26 mouse cellular contexts compared by ENCODE assay signal in the genomic region with DNA sequence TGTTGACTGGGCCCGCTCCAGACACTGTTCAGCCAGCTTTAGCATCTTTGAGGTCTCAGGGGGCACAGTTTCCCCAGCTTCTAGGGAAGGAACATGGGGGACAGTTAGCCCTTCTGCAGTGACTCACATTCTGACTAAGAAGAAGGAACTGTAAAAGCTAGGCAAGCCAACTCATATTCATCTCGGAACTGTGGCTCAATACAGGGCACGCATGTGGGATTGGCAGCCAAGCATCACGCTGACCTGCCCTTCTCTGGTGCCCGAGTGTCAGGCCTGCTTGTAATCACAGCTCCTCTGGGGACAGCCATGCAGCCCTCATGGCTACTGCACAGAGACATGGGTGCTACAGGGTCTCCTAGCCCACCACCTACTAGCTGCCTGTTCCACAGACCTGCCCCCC. TPM values are rescaled to one million over a fixed set of nuclear protein-coding genes. Genes with fewer than 3 reads are reported as not detected.
DNase-seq lines count a peak whose midpoint lies in the region; ATAC-seq and TF ChIP-seq lines count a peak whose summit lies in the region.
"Had no signal": no experiment of that assay in that cellular context is flagged by ENCODE, and none has a peak within 500 bp of the region (broad histone marks: within the 10 kb centered on the region; RNA-seq: fewer than 3 reads in every experiment).

No protein-coding gene starts in this region.

- intact Hi-C loops in left cerebral cortex, postnatal 4 days (cut with DNase I): no loop called here

- peaks cover 43% of the 10 kb centered on the region for H3K36me3 ChIP-seq in kidney, postnatal 0 days (ENCODE audit: insufficient read depth, low read length)
- H3K36me3 ChIP-seq in kidney, embryonic 14.5 days (ENCODE audit: control insufficient read depth, insufficient read depth, low read length): peaks cover 52% of the 10 kb centered on the region
- H3K36me3 ChIP-seq in megakaryocyte, embryonic 14.5 days (replicated peaks; ENCODE audit: low read length): peaks cover 68% of the 10 kb centered on the region
- peaks cover 33 to 58% of the 10 kb centered on the region in 2 experiments for H3K36me3 ChIP-seq in CH12.LX (replicated peaks in 1 of 2; ENCODE audit: control insufficient read depth in 1 of 2, insufficient read depth in 1 of 2, low read length in 1 of 2)
- H3K36me3 ChIP-seq in macrophage (ENCODE audit: inconsistent target): peaks cover 28% of the 10 kb centered on the region

- no peak overlapping the region for H3K4me3 ChIP-seq in kidney, postnatal 0 days (replicated peaks; ENCODE audit: low read depth, low read length)
- no peak overlapping the region for H3K4me3 ChIP-seq in kidney, embryonic 14.5 days (ENCODE audit: low read length)
- peak overlapping the region; percentile 46 for H3K4me3 ChIP-seq in megakaryocyte, embryonic 14.5 days (replicated peaks)
- H3K4me3 ChIP-seq in CH12.LX (replicated peaks in 1 of 3; ENCODE audit: low read depth in 2 of 3, low read length in 2 of 3, poor library complexity in 1 of 3) (no peak overlapping the region), macrophage (ENCODE audit: inconsistent target) (no peak overlapping the region)
- H3K4me3 ChIP-seq: embryonic facial prominence, embryonic 13.5 days; embryonic facial prominence, embryonic 15.5 days; erythroblast, embryonic 14.5 days; forebrain, embryonic 10.5 days; forebrain, embryonic 12.5 days had no signal

- H3K4me1 ChIP-seq in kidney, postnatal 0 days (replicated peaks; ENCODE audit: insufficient read depth, low read length): peaks cover 17% of the 10 kb centered on the region
- peaks cover 19% of the 10 kb centered on the region for H3K4me1 ChIP-seq in kidney, embryonic 14.5 days (ENCODE audit: control insufficient read depth, insufficient read depth, low read length)
- peaks cover 37% of the 10 kb centered on the region for H3K4me1 ChIP-seq in megakaryocyte, embryonic 14.5 days
- peaks cover 13 to 51% of the 10 kb centered on the region in 2 experiments for H3K4me1 ChIP-seq in CH12.LX (ENCODE audit: control insufficient read depth in 1 of 2, insufficient read depth in 2 of 2)

- no peak for TF ChIP-seq RAD21 in CH12.LX (IDR thresholded peaks at IDR 0.05; ENCODE audit: low read depth, low read length)

- 94% methylated on average over 5 of the region's 5 CpGs for WGBS in kidney, postnatal 0 days
- WGBS in kidney, embryonic 14.5 days: 95% methylated on average over 5 of the region's 5 CpGs
- 68% methylated on average over 5 of the region's 5 CpGs for WGBS in macrophage (ENCODE audit: missing documents)

- in situ Hi-C loops in CH12.LX (cut with MboI; ENCODE audit: low pct_ligation_motif_present, low pct_unique_long_range_greater_than_20kb, low sequenced_read_pairs): no loop called here

- no peak overlapping the region for H3K27ac ChIP-seq in kidney, postnatal 0 days
- no peak overlapping the region for H3K27ac ChIP-seq in kidney, embryonic 14.5 days (ENCODE audit: low read depth, low read length)
- H3K27ac ChIP-seq in CH12.LX (ENCODE audit: insufficient read depth, low read depth): peak overlapping the region; percentile 41; the same call in 1 of the 2 replicates
- H3K27ac ChIP-seq in macrophage: 0 out of 2 replicates have a peak overlapping the region, but pooled peaks have one; percentile 12
- H3K27ac ChIP-seq: embryonic facial prominence, embryonic 13.5 days; embryonic facial prominence, embryonic 15.5 days; forebrain, embryonic 10.5 days; forebrain, embryonic 12.5 days had no signal

- peak; percentile 72 for TF ChIP-seq EP300 in CH12.LX (IDR thresholded peaks at IDR 0.05; ENCODE audit: low read length)

- no peak for TF ChIP-seq CTCF in kidney, postnatal 0 days (IDR thresholded peaks at IDR 0.05; ENCODE audit: low read depth)
- no peak for TF ChIP-seq CTCF in CH12.LX (conservative IDR thresholded peaks at IDR 0.05 in 1 of 2, IDR thresholded peaks at IDR 0.05 in 1 of 2; ENCODE audit: low read depth in 2 of 2, low read length in 2 of 2)

- H3K9ac ChIP-seq in kidney, postnatal 0 days (ENCODE audit: low read depth, low read length): 0 out of 2 replicates have a peak overlapping the region, but pooled peaks have one; percentile 23
- H3K9ac ChIP-seq in kidney, embryonic 14.5 days (ENCODE audit: low read depth, low read length): no peak overlapping the region
- no peak overlapping the region for H3K9ac ChIP-seq in CH12.LX (ENCODE audit: insufficient read depth, low read depth)
- H3K9ac ChIP-seq: embryonic facial prominence, embryonic 13.5 days; embryonic facial prominence, embryonic 15.5 days; forebrain, embryonic 12.5 days had no signal

- no peaks in the 10 kb centered on the region for H3K79me2 ChIP-seq in CH12.LX (replicated peaks; ENCODE audit: control insufficient read depth, extremely low read depth, insufficient read depth, poor library complexity, severe bottlenecking)
- peaks cover 20% of the 10 kb centered on the region; the same call in 1 of the 2 replicates for H3K79me2 ChIP-seq in macrophage (ENCODE audit: inconsistent target)

- H3K9me3 ChIP-seq in kidney, postnatal 0 days (replicated peaks; ENCODE audit: low read length): no peaks in the 10 kb centered on the region
- no peaks in the 10 kb centered on the region for H3K9me3 ChIP-seq in kidney, embryonic 14.5 days (ENCODE audit: control insufficient read depth, low read length)
- no peaks in the 10 kb centered on the region for H3K9me3 ChIP-seq in megakaryocyte, embryonic 14.5 days
- H3K9me3 ChIP-seq in CH12.LX (replicated peaks; ENCODE audit: low read length): no peaks in the 10 kb centered on the region
- H3K9me3 ChIP-seq: embryonic facial prominence, embryonic 13.5 days; embryonic facial prominence, embryonic 15.5 days; forebrain, embryonic 10.5 days; forebrain, embryonic 12.5 days had no signal

- no peak for DNase-seq in kidney, postnatal 0 days (ENCODE audit: low spot score)
- DNase-seq in CH12.LX (ENCODE audit: extremely low read depth): peak; percentile 45
- no peak for DNase-seq in left cerebral cortex, postnatal 4 days
- DNase-seq: adrenal gland, adult 2 months; adrenal gland, postnatal 10 days; adrenal gland, postnatal 36 days; B cell, adult 2 months; cerebellum, adult 11 months; cerebellum, adult 18-20 months; cerebellum, adult 8-10 months; cerebellum, adult 9-11 months; cerebellum, postnatal 14 days; cerebellum, postnatal 36 days; embryo, embryonic 11 days had no signal

- no peak for ATAC-seq in kidney, postnatal 0 days (replicated peaks; ENCODE audit: low FRiP score, low read depth)
- ATAC-seq in kidney, embryonic 14.5 days (ENCODE audit: low FRiP score, low TSS enrichment): no peak
- ATAC-seq in megakaryocyte, adult 5-6 weeks (ENCODE audit: poor library complexity, severe bottlenecking): no peak
- ATAC-seq: CD4-positive, CD25-positive, alpha-beta regulatory T cell, adult 4 months; forebrain, embryonic 14.5 days; forebrain, embryonic 16.5 days had no signal

- TF ChIP-seq POLR2A in CH12.LX (IDR thresholded peaks at IDR 0.05; ENCODE audit: low read depth, low read length): no peak

- dilution Hi-C loops in CH12.LX (cut with MboI; ENCODE audit: extremely low pct_ligation_motif_present, extremely low pct_unique_long_range_greater_than_20kb, low sequenced_read_pairs): no loop called here

- H3K4me2 ChIP-seq in kidney, postnatal 0 days (ENCODE audit: low read length): no peak overlapping the region
- no peak overlapping the region for H3K4me2 ChIP-seq in kidney, embryonic 14.5 days (replicated peaks; ENCODE audit: low read depth, low read length)
- no peak overlapping the region for H3K4me2 ChIP-seq in CH12.LX (ENCODE audit: insufficient read depth, low read depth, poor library complexity, severe bottlenecking)
- H3K4me2 ChIP-seq: embryonic facial prominence, embryonic 13.5 days; embryonic facial prominence, embryonic 15.5 days; forebrain, embryonic 12.5 days had no signal

- no peaks in the 10 kb centered on the region for H3K27me3 ChIP-seq in kidney, postnatal 0 days (ENCODE audit: insufficient read depth, low read length)
- no peaks in the 10 kb centered on the region for H3K27me3 ChIP-seq in kidney, embryonic 14.5 days (ENCODE audit: control insufficient read depth, insufficient read depth, low read length)
- no peaks in the 10 kb centered on the region for H3K27me3 ChIP-seq in megakaryocyte, embryonic 14.5 days (replicated peaks)
- no peaks in the 10 kb centered on the region for H3K27me3 ChIP-seq in CH12.LX (replicated peaks)
- H3K27me3 ChIP-seq: embryonic facial prominence, embryonic 13.5 days; embryonic facial prominence, embryonic 15.5 days; forebrain, embryonic 12.5 days had no signal

RNA-seq across cellular contexts. Expression of gene Zfp276, which starts 3.1 kb away (rescaled TPM):
- polyA plus RNA-seq in kidney, postnatal 0 days (2015; fragmentation: Nextera tagmentation; extraction: Ambion mirVana): 13.1 and 15.0 TPM in 2 replicates
- 17.2 and 20.4 TPM in 2 replicates for polyA plus RNA-seq in kidney, embryonic 14.5 days (2014; fragmentation: Nextera tagmentation; extraction: Ambion mirVana)
- 5.0 and 11.6 TPM in 2 replicates for polyA plus RNA-seq in megakaryocyte, embryonic 14.5 days (2012; ENCODE audit: insufficient read depth, low replicate concordance)
- 13.5 and 16.4 TPM in 2 replicates for total RNA-seq in megakaryocyte, adult 5-6 weeks (2015)
- total RNA-seq in megakaryocyte, adult 5-6 weeks (2017): 15.7 and 30.6 TPM in 2 replicates
- total RNA-seq in CH12.LX (2012; rRNA removed): 9.6 and 10.2 TPM in 2 replicates
- 5.5 and 5.9 TPM in 2 replicates for total RNA-seq in CH12.LX (2014; rRNA removed)
- polyA plus RNA-seq in CH12.LX (2012; ENCODE audit: insufficient read length, low read depth): 8.7 and 9.2 TPM in 2 replicates
- total RNA-seq in macrophage (2018; cell fraction: chromatin; rRNA removed): 100 to 1,000 TPM in 12 of 26 experiments, 10 to 100 TPM in 14; 44.7 to 142 (median 85.9) TPM
- 10 to 100 TPM in 6 of 26 experiments, 1 to 10 TPM in 20; 3.4 to 13.7 (median 7.6) TPM for total RNA-seq in macrophage (2018; cell fraction: cytosol; rRNA removed)
- 10 to 100 TPM; 24.5 to 73.8 (median 46.6) TPM for total RNA-seq in macrophage (2018; cell fraction: nucleus; rRNA removed)
- polyA plus RNA-seq in macrophage (2018): 9.8 to 12.0 TPM (median 11.1 TPM) in 3 replicates
- 10 to 100 TPM; 32.0 to 34.1 TPM for total RNA-seq in left cerebral cortex, postnatal 4 days (2021)

RNA-seq across cellular contexts. Expression of gene Vps9d1, which starts 3.2 kb away (rescaled TPM):
- 16.5 and 17.3 TPM in 2 replicates for polyA plus RNA-seq in kidney, postnatal 0 days (2015; fragmentation: Nextera tagmentation; extraction: Ambion mirVana)
- polyA plus RNA-seq in kidney, embryonic 14.5 days (2014; fragmentation: Nextera tagmentation; extraction: Ambion mirVana): 18.0 and 25.9 TPM in 2 replicates
- 49.9 and 179 TPM in 2 replicates for polyA plus RNA-seq in megakaryocyte, embryonic 14.5 days (2012; ENCODE audit: insufficient read depth, low replicate concordance)
- 19.3 and 19.7 TPM in 2 replicates for total RNA-seq in megakaryocyte, adult 5-6 weeks (2015)
- total RNA-seq in megakaryocyte, adult 5-6 weeks (2017): 23.8 and 27.7 TPM in 2 replicates
- total RNA-seq in CH12.LX (2012; rRNA removed) (5.2 and 5.5 TPM in 2 replicates), CH12.LX (2014; rRNA removed) (2.8 and 3.1 TPM in 2 replicates)
- polyA plus RNA-seq in CH12.LX (2012; ENCODE audit: insufficient read length, low read depth) (6.3 and 9.7 TPM in 2 replicates), macrophage (2018) (10.8 to 15.8 TPM (median 14.7 TPM) in 3 replicates)
- 100 to 1,000 TPM in 11 of 26 experiments, 10 to 100 TPM in 15; 16.7 to 208 (median 79.9) TPM for total RNA-seq in macrophage (2018; cell fraction: chromatin; rRNA removed)
- total RNA-seq in macrophage (2018; cell fraction: cytosol; rRNA removed): 10 to 100 TPM in 21 of 26 experiments, 1 to 10 TPM in 5; 3.6 to 33.9 (median 15.4) TPM
- total RNA-seq in macrophage (2018; cell fraction: nucleus; rRNA removed): 10 to 100 TPM in 25 of 26 experiments, 1 to 10 TPM in 1; 9.8 to 81.9 (median 44.6) TPM
- total RNA-seq in left cerebral cortex, postnatal 4 days (2021): 10 to 100 TPM; 69.1 to 74.6 TPM

RNA-seq across cellular contexts. Expression of gene Spata2l, which starts 14.9 kb away (rescaled TPM):
- 6.1 and 8.2 TPM in 2 replicates for polyA plus RNA-seq in kidney, postnatal 0 days (2015; fragmentation: Nextera tagmentation; extraction: Ambion mirVana)
- polyA plus RNA-seq in kidney, embryonic 14.5 days (2014; fragmentation: Nextera tagmentation; extraction: Ambion mirVana): 2.2 and 3.2 TPM in 2 replicates
- polyA plus RNA-seq in megakaryocyte, embryonic 14.5 days (2012; ENCODE audit: insufficient read depth, low replicate concordance): 5.3 and 6.1 TPM in 2 replicates
- total RNA-seq in megakaryocyte, adult 5-6 weeks (2015): 5.4 and 5.5 TPM in 2 replicates
- 2.2 and 4.7 TPM in 2 replicates for total RNA-seq in megakaryocyte, adult 5-6 weeks (2017)
- total RNA-seq in CH12.LX (2012; rRNA removed) (2.1 and 2.3 TPM in 2 replicates), CH12.LX (2014; rRNA removed) (0.63 and 0.95 TPM in 2 replicates)
- polyA plus RNA-seq in CH12.LX (2012; ENCODE audit: insufficient read length, low read depth) (1.4 and 1.9 TPM in 2 replicates), macrophage (2018) (2.4 to 3.9 TPM (median 2.8 TPM) in 3 replicates)
- 1 to 10 TPM in 16 of 26 experiments, under 1 TPM in 6, not detected in 4; 0.33 to 9.0 (median 2.2) TPM for total RNA-seq in macrophage (2018; cell fraction: chromatin; rRNA removed)
- total RNA-seq in macrophage (2018; cell fraction: cytosol; rRNA removed): 1 to 10 TPM in 19 of 26 experiments, under 1 TPM in 7; 0.43 to 4.6 (median 2.1) TPM
- total RNA-seq in macrophage (2018; cell fraction: nucleus; rRNA removed): 1 to 10 TPM in 19 of 26 experiments, under 1 TPM in 7; 0.32 to 7.8 (median 1.8) TPM
- 10 to 100 TPM; 22.6 to 28.6 TPM for total RNA-seq in left cerebral cortex, postnatal 4 days (2021)

RNA-seq across cellular contexts. Expression of gene Cdk10, which starts 26.3 kb away (rescaled TPM):
- 28.7 and 29.2 TPM in 2 replicates for polyA plus RNA-seq in kidney, postnatal 0 days (2015; fragmentation: Nextera tagmentation; extraction: Ambion mirVana)
- polyA plus RNA-seq in kidney, embryonic 14.5 days (2014; fragmentation: Nextera tagmentation; extraction: Ambion mirVana): 33.5 and 36.4 TPM in 2 replicates
- 39.4 and 48.1 TPM in 2 replicates for polyA plus RNA-seq in megakaryocyte, embryonic 14.5 days (2012; ENCODE audit: insufficient read depth, low replicate concordance)
- 11.1 and 13.8 TPM in 2 replicates for total RNA-seq in megakaryocyte, adult 5-6 weeks (2015)
- total RNA-seq in megakaryocyte, adult 5-6 weeks (2017): 16.3 and 20.2 TPM in 2 replicates
- total RNA-seq in CH12.LX (2012; rRNA removed): 33.7 and 35.7 TPM in 2 replicates
- 24.8 and 28.6 TPM in 2 replicates for total RNA-seq in CH12.LX (2014; rRNA removed)
- polyA plus RNA-seq in CH12.LX (2012; ENCODE audit: insufficient read length, low read depth): 33.9 and 38.0 TPM in 2 replicates
- 100 to 1,000 TPM in 14 of 26 experiments, 10 to 100 TPM in 12; 40.7 to 168 (median 108) TPM for total RNA-seq in macrophage (2018; cell fraction: chromatin; rRNA removed)
- total RNA-seq in macrophage (2018; cell fraction: cytosol; rRNA removed): 10 to 100 TPM in 25 of 26 experiments, 1 to 10 TPM in 1; 9.0 to 22.8 (median 14.8) TPM
- 100 to 1,000 TPM in 1 of 26 experiments, 10 to 100 TPM in 25; 24.0 to 115 (median 59.4) TPM for total RNA-seq in macrophage (2018; cell fraction: nucleus; rRNA removed)
- 13.9 to 19.0 TPM (median 17.2 TPM) in 3 replicates for polyA plus RNA-seq in macrophage (2018)
- 10 to 100 TPM; 84.6 to 91.6 TPM for total RNA-seq in left cerebral cortex, postnatal 4 days (2021)

RNA-seq across cellular contexts. Expression of gene Spata33, which starts 38.3 kb away (rescaled TPM):
- 7.1 and 8.2 TPM in 2 replicates for polyA plus RNA-seq in kidney, postnatal 0 days (2015; fragmentation: Nextera tagmentation; extraction: Ambion mirVana)
- polyA plus RNA-seq in kidney, embryonic 14.5 days (2014; fragmentation: Nextera tagmentation; extraction: Ambion mirVana): 5.1 and 5.8 TPM in 2 replicates
- polyA plus RNA-seq in megakaryocyte, embryonic 14.5 days (2012; ENCODE audit: insufficient read depth, low replicate concordance): not detected in 2 replicates
- 0.09 and 0.11 TPM in 2 replicates for total RNA-seq in megakaryocyte, adult 5-6 weeks (2015)
- total RNA-seq in megakaryocyte, adult 5-6 weeks (2017): not detected in 2 replicates
- total RNA-seq in CH12.LX (2012; rRNA removed) (0.38 and 0.46 TPM in 2 replicates), CH12.LX (2014; rRNA removed) (0.35 and 0.36 TPM in 2 replicates)
- polyA plus RNA-seq in CH12.LX (2012; ENCODE audit: insufficient read length, low read depth) (0.41 and 0.44 TPM in 2 replicates), macrophage (2018) (0.27 to 1.4 TPM (median 0.40 TPM) in 3 replicates)
- total RNA-seq in macrophage (2018; cell fraction: chromatin; rRNA removed): 1 to 10 TPM in 1 of 26 experiments, under 1 TPM in 10, not detected in 15; 0.12 to 1.0 (median 0.45) TPM
- under 1 TPM in 22 of 26 experiments, not detected in 4; 0.03 to 0.95 (median 0.20) TPM for total RNA-seq in macrophage (2018; cell fraction: cytosol; rRNA removed)
- total RNA-seq in macrophage (2018; cell fraction: nucleus; rRNA removed): under 1 TPM in 11 of 26 experiments, not detected in 15; 0.12 to 0.80 (median 0.53) TPM
- total RNA-seq in left cerebral cortex, postnatal 4 days (2021): 1 to 10 TPM; 7.3 to 8.9 TPM
- polyA plus RNA-seq: CD4-positive, CD25-positive, alpha-beta regulatory T cell, adult 4 months had no signal

Comparison
In these comparisons a context has a peak if more than half of its experiments do, and no peak if none do; other contexts are left out.
1. H3K27ac ChIP-seq: peak in CH12.LX (single experiment) and macrophage (single experiment); none in kidney, postnatal 0 days (single experiment) and kidney, embryonic 14.5 days (single experiment).